Mouse (Mus musculus) midbrain, postnatal 0 days (tissue): ENCODE measurements at regions not wholly inside any gene's neighbourhood (a gene's known extent, or its start where the extent isn't known, plus 50 kb on each side); places are given as distances from the start of the nearest gene placed in this dataset.
A peak's percentile ranks its signal among the peaks of the same experiment; 100 is the strongest.

ENCODE experiments used
- ATAC-seq: fragments of 200-750 bp; cut with Nextera tagmentation; 2 replicates; pipeline ENCODE4 v1.8.0; 2017; ENCODE audit warnings: moderate number of reproducible peaks, mild to moderate bottlenecking, moderate TSS enrichment, moderate library complexity; ENCODE audit not compliant: low FRiP score
- DNase-seq: peaks from one replicate; pipeline ENCODE4 v3.0.0-alpha.2; 2015; ENCODE audit warnings: low spot score
- H3K27ac ChIP-seq: fragments of 300-500 bp; sonication (generic); 2 replicates; pipeline ENCODE4 v1.5.1; 2014; ENCODE audit warnings: low read depth, mild to moderate bottlenecking, low read length, mixed read lengths
- H3K27me3 ChIP-seq: fragments of 300-500 bp; sonication (generic); 2 replicates; pipeline ENCODE4 v1.6.1; 2014; ENCODE audit warnings: low read length, control low read depth, mixed read lengths; ENCODE audit not compliant: insufficient read depth
- H3K36me3 ChIP-seq: fragments of 300-500 bp; sonication (generic); 2 replicates; pipeline ENCODE4 v1.6.1; 2014; ENCODE audit warnings: low read length, control low read depth, mixed read lengths; ENCODE audit not compliant: insufficient read depth
- H3K4me1 ChIP-seq: fragments of 300-500 bp; sonication (generic); 2 replicates; pipeline ENCODE4 v1.6.1; 2014; ENCODE audit warnings: mild to moderate bottlenecking, control low read depth, antibody characterized with exemption, low read length, mixed read lengths; ENCODE audit not compliant: insufficient read depth
- H3K4me2 ChIP-seq: fragments of 300-500 bp; sonication (generic); 2 replicates; pipeline ENCODE4 v1.6.1; 2014; ENCODE audit warnings: low read depth, mild to moderate bottlenecking, low read length, mixed read lengths; ENCODE audit not compliant: poor library complexity, severe bottlenecking
- H3K4me3 ChIP-seq: fragments of 300-500 bp; sonication (generic); 2 replicates; pipeline ENCODE4 v1.5.1; 2014; ENCODE audit warnings: low read depth, mild to moderate bottlenecking, low read length, moderate library complexity
- H3K9ac ChIP-seq: fragments of 300-500 bp; sonication (generic); replicated peaks from 2 replicates; pipeline ENCODE4 v1.6.1; 2014; ENCODE audit warnings: mild to moderate bottlenecking, low read length, moderate library complexity, mixed read lengths; ENCODE audit not compliant: poor library complexity, severe bottlenecking
- H3K9me3 ChIP-seq: fragments of 300-500 bp; sonication (generic); 2 replicates; pipeline ENCODE4 v1.6.1; 2016; ENCODE audit warnings: low read length, control low read depth
- CTCF ChIP-seq: IDR thresholded peaks from 2 replicates; pipeline ENCODE4 v1.5.1; 2016; ENCODE audit warnings: antibody characterized with exemption, mild to moderate bottlenecking
- WGBS: fragments of 180-500 bp; shearing (Covaris S2); extraction: QIAGEN DNeasy Blood & Tissue Kit; methylation state at CpG from one replicate; pipeline ENCODE4 v1.1.7; 2014; 5-methylcytosine and 5-hydroxymethylcytosine counted together

DNA sequence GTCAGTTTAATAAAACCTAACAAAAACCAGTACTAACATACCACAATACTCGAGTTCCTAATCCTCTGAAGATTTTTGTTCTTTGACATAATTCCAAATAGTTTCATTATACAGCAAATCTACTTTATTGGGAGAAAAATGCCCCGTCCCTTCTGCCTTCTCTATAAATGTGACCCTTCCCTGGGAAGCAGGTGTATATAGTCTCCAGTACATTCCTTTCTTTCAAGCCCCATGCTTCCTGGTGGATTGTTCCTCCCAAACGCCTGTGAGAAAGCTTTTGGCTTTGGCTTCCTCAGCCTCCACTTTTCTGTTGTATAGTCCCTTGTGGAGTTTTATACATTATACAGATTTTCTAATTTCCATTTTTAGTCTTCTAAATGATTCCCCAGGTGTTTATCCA is 1001.8 kb upstream of the Tenm3 start:
- no peaks in the 10 kb centered on the region for H3K4me1 ChIP-seq
- no peaks in the 10 kb centered on the region for H3K36me3 ChIP-seq
- TF ChIP-seq CTCF = no peak
- WGBS = 78% methylated on average over 3 of the region's 3 CpGs
- DNase-seq (no peak), ATAC-seq (no peak)
- H3K4me2 ChIP-seq = no peak overlapping the region
- no peaks in the 10 kb centered on the region for H3K9me3 ChIP-seq
- H3K4me3 ChIP-seq = no peak overlapping the region
- H3K27ac ChIP-seq = no peak overlapping the region
- H3K27me3 ChIP-seq = no peaks in the 10 kb centered on the region
- H3K9ac ChIP-seq = no peak overlapping the region

DNA sequence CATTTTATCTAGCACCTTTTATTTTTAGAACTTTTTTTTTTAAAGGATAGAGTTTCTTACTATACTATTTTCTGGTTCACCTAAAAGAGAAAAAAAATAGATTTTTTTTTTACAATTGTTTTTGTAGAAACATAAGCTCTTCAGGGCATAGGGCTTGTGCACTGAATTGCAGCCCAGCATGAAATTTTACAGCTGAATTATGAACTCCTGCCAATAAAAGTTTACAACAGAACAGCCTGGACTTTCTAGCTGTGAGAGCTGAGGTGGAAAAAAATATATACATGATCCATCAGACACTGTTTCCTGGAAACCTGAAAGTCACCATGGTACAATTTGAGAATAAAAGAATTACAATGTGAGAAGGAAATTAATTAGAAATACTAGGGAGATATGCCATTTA is 988.2 kb upstream of the Tenm3 start:
- Histone ChIP-seq H3K27ac (no peak overlapping the region), H3K36me3 (no peaks in the 10 kb centered on the region), H3K9me3 (no peaks in the 10 kb centered on the region), H3K27me3 (no peaks in the 10 kb centered on the region), H3K9ac (no peak overlapping the region), H3K4me2 (no peak overlapping the region), H3K4me3 (no peak overlapping the region), H3K4me1 (no peaks in the 10 kb centered on the region)
- no peak for TF ChIP-seq CTCF
- ATAC-seq = no peak
- DNase-seq = no peak

DNA sequence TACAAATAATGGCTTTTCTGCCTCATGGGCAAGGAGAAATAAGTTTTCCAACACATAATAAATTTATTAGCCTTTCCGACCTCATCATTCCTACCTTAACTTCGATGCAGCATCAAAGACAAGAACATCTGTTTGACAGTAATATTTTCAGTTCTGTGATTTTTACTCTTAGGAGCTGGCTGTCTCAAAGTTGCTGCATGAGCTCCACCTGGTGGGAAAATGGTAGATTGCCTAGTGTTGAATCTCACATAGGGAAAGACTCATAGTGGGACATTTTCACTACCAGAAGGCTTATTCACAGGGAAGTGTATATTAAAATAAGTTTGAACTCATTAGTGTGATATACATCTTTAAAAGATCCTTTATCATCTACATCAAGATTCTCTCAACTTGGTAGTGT is 985.6 kb upstream of the Tenm3 start:
- no peak overlapping the region for H3K9ac ChIP-seq
- H3K36me3 ChIP-seq = no peaks in the 10 kb centered on the region
- no peaks in the 10 kb centered on the region for H3K4me1 ChIP-seq
- WGBS = 6% methylated on average over 2 of the region's 2 CpGs
- no peak overlapping the region for H3K4me2 ChIP-seq
- ATAC-seq = no peak
- H3K27ac ChIP-seq = no peak overlapping the region
- peak; percentile 95 for TF ChIP-seq CTCF
- peak; percentile 83 for DNase-seq
- H3K9me3 ChIP-seq = no peaks in the 10 kb centered on the region
- no peak overlapping the region for H3K4me3 ChIP-seq
- no peaks in the 10 kb centered on the region for H3K27me3 ChIP-seq

DNA sequence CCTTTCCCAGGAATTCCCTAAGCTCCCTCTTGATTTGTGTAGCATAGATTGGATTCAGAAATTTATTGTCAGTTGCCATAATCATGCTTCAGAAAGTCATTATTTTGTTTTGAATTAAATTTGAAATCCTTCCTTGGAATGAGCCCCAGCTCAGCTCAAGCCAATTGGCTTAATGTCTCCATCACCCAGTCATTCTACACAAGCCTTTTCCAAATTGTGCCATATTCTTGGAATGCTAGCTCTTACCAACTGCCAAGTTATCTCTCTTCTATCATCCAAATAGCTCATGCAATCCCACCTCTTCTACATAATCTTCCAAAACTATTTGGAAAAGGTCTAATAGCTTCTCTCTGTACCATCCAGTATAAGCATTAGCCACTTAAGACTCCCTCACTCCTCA is 982.5 kb upstream of the Tenm3 start:
- no peak for ATAC-seq
- no peak for DNase-seq

DNA sequence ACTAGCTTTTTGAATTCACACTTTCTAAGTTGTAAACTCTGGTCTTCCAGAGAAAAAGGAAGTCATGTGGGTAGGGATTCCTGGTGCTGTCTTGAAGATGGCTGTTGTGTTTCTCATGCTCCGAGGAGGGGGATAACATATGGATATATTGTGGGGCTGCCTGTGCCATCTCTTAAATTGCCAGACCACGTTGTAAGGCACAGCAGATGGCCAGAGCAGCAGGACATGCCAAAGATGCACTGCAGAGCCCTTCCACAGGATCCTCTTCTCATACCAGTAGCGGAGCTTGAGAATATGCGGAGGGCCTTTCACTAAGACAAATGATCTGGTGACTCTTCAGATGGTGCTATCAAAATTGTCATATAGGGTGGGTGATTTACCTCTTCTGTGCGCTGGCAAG is 981.2 kb upstream of the Tenm3 start:
- no peak for TF ChIP-seq CTCF
- WGBS = 89% methylated on average over 5 of the region's 5 CpGs
- H3K36me3 ChIP-seq = no peaks in the 10 kb centered on the region
- no peak overlapping the region for H3K4me2 ChIP-seq
- H3K4me1 ChIP-seq = no peaks in the 10 kb centered on the region
- no peak overlapping the region for H3K4me3 ChIP-seq
- DNase-seq (peak; percentile 47), ATAC-seq (no peak)
- no peak overlapping the region for H3K27ac ChIP-seq
- no peaks in the 10 kb centered on the region for H3K27me3 ChIP-seq
- no peaks in the 10 kb centered on the region for H3K9me3 ChIP-seq
- H3K9ac ChIP-seq = no peak overlapping the region

More for the DNA sequence above, 982.5 kb upstream of the Tenm3 start:
- no peak overlapping the region for H3K9ac ChIP-seq
- H3K36me3 ChIP-seq = no peaks in the 10 kb centered on the region
- no peak for TF ChIP-seq CTCF
- no peak overlapping the region for H3K4me3 ChIP-seq
- H3K27me3 ChIP-seq = no peaks in the 10 kb centered on the region
- no peaks in the 10 kb centered on the region for H3K4me1 ChIP-seq
- H3K27ac ChIP-seq = no peak overlapping the region
- no peak overlapping the region for H3K4me2 ChIP-seq
- H3K9me3 ChIP-seq = no peaks in the 10 kb centered on the region

DNA sequence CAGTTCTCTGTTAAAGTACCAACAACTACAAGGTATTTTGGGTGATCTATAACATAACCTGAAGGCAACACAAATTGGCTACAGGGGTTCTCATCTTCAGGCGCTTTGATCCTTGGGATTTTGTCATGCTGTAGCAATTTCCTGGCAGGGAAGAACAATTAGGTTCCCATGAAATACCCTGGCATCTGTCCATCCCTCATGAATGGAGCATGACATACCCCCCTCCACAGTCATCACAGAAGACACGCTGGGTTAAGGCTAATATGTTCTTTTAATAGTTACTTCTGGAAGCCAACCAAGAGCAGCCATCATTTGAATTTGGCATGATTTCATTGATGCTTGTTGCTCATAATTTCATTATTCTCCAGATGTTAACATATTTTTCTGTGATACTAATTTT is 979.0 kb upstream of the Tenm3 start:
- DNase-seq (peak; percentile 61), ATAC-seq (no peak)
- H3K36me3 ChIP-seq = no peaks in the 10 kb centered on the region
- no peaks in the 10 kb centered on the region for H3K27me3 ChIP-seq
- no peak overlapping the region for H3K9ac ChIP-seq
- H3K4me3 ChIP-seq = no peak overlapping the region
- H3K27ac ChIP-seq = no peak overlapping the region
- TF ChIP-seq CTCF = no peak
- H3K4me2 ChIP-seq = no peak overlapping the region
- no peaks in the 10 kb centered on the region for H3K4me1 ChIP-seq
- 43% methylated on average over 2 of the region's 2 CpGs for WGBS
- no peaks in the 10 kb centered on the region for H3K9me3 ChIP-seq

DNA sequence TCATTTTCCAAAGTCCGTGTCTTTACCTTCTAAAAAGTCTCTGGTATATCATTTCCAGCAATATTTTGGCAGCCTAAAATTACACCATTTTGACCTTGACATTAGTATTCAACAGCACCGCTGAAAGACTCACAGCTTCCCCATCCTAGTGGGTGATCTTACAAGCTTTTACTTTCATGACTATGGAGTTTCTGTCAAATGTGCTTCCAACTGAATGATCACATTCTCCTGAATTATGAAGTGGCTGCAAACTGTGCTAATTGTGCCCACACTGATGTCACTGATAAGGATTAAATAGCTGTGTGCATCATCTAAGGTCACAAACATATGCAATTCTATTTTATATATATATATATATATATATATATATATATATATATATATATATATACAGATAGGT is 955.5 kb upstream of the Tenm3 start:
- no peaks in the 10 kb centered on the region for H3K9me3 ChIP-seq
- no peaks in the 10 kb centered on the region for H3K36me3 ChIP-seq
- no peak overlapping the region for H3K4me2 ChIP-seq
- 76% methylated on average over 2 of the region's 2 CpGs for WGBS
- no peaks in the 10 kb centered on the region for H3K4me1 ChIP-seq
- no peak for TF ChIP-seq CTCF
- H3K9ac ChIP-seq = no peak overlapping the region
- H3K27ac ChIP-seq = no peak overlapping the region
- no peak for DNase-seq
- H3K4me3 ChIP-seq = no peak overlapping the region
- ATAC-seq = no peak
- no peaks in the 10 kb centered on the region for H3K27me3 ChIP-seq
